Mouse (Mus musculus) bone marrow macrophage, adult 2 months (primary cell): ENCODE results near the gene Abcg4.

ENCODE experiments used
- CTCF ChIP-seq: IDR thresholded peaks from 2 replicates; pipeline ENCODE4 v1.5.1; 2012; ENCODE audit warnings: low read depth, mild to moderate bottlenecking, low read length, moderate library complexity
- POLR2A ChIP-seq: IDR thresholded peaks from 2 replicates; pipeline ENCODE4 v1.6.1; 2012; ENCODE audit warnings: mild to moderate bottlenecking, low read depth, low read length, borderline replicate concordance

DNA sequence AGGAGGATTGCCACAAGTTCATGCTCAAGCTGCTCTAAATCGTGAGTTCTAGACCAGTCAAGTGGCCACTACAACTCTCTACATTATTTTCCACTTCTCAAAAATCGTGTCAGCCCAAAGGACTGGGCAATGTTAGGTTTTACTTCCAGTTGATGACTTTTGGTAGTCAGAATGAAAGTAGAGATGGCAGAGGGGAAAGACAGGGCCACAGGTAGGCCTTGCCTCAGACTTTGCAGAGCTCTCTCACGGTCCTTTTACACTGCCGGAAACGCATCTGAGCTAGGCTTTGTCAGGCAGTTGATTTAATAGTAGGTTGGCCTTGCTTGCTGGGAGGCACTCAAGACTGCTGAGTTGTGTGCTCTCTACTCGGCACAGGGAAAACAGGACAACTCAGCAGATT is 35.7 kb upstream of the Abcg4 start:
- TF ChIP-seq POLR2A, result no peak
- TF ChIP-seq CTCF, result no peak
